Mouse (Mus musculus): ENCODE results near the gene Kcnh4.
A peak's percentile ranks its signal among the peaks of the same experiment; 100 is the strongest.

Kcnh4 gene

GRCm38 (mm10) chr11:100730477-100731205 lies 29.1 kb downstream of the Kcnh4 start:
- DNase-seq: no peak

DNA sequence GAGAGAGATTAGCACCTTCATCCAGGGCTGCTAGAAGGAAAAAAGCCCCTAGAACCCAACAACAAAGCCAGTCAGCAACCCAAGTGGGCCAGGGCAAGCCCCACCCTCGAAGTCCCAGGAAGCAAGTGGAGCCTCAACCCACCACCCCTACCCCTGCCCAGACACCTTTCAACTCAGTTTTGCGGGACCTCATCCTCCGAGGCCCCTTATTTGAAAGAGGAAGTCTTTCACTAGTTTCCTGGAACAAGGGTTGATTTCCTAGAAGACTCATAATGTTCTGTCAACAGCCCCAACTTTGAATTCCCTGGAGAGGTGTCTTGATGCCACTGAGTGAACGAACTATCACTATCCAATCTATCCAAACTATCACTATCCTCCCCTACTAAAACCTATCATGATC lies 29.8 kb downstream of the Kcnh4 start:
- DNase-seq: no peak

DNA sequence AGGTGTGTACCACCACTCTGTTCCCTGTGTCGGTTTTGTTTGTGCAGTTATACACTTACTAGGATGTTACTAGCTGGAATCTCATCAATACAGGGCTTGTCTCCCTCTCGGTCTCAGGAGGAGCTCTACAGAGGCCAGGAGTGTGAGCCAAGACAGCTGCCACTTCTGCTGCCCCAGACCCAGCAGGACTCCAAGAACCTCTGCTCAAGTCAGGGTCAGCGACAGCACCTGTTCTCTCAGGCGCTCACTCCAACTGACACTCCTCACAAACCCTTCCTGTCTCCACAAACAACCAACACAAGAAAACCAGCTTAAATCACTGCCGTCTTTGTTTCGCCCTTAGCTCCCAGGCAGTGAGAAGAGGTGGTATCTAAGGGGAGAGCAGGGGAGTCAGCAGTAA lies 31.1 kb downstream of the Kcnh4 start:
- no peak for DNase-seq

DNA sequence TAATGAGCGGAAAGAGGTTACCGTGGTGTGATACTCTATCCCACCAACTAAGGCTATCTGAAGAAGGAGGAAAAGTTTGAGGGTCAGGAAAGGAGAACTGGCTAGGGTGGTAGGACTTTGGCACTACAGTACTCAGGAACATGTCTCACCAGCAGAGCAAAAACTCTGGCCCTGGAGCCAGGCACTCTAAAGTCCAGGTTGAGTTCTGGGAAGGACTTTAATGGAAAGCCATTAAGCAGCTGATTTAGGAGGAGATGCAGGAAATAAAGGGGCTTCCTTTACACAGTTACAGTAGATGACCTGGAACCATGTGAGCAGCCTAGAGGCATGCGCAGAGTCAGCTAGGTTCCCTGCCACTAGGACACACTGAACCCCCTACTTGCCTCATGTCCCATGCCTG lies 32.5 kb downstream of the Kcnh4 start:
- no peak for DNase-seq

DNA sequence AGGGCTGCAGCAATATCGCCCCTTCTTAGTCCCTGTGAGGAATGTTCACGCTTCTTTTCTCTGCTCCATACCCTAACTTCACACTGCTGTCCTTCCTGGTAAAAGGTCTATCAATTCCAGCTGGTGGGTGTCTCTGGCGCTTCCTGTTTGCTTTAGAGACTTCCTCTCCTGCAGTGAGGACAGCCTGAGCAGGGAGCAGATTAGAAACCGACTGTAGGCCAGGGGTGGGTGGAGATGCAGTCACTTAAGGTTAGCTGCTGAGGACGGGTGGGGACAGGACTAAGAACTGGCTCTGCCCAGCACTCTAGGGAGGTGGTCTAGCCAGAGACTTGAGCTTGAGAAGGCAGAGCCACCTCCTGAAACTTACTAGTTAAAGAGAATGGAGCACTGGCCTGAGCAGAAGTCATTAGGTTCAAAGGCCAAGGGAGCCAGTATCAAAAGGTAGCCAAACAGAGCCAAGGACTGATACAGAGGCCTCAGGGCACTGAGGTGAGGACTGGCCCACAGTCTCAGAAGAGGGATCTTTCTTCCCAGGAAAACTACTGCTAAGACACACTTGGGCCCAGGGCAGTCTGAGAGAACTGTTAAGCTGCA lies 34.7 kb downstream of the Kcnh4 start:
- peak; percentile 58 to 72 for DNase-seq

GRCm38 (mm10) chr11:100722493-100723028 lies 37.2 kb downstream of the Kcnh4 start:
- no peak for DNase-seq

DNA sequence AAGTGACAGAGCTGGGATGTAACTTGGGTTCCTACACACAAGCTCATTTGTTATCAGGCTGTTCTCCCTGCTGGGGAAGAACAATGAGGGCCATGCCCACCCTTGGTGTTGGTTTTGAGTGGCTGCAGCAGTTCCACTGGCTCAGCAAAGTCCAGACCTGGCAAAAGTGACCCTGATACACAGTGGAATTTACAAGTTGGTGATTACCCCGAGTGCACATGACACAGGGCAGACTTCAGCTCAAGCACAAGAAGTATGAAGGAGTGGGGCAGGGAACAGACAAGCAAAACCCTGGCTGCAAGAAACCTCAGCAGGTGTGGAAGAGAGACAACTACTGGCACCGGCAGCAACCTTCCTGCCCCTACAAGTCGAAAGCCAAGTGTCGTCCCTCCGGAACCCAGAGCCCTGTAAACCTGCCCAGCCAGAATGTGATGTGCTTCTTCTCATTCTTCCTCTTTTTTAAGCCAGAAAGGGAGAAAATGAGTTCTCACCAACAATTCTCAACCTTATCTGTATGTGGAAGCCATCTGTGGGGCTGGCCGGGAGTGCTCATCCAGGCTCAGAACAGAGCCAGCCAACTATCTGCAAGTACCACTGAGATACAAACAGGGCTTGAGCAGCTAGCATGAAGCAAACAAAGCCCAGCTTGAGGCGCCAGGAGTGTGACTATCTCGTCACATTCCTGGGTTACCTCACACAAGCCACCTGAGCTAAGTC lies 37.8 kb downstream of the Kcnh4 start:
- no peak for DNase-seq

DNA sequence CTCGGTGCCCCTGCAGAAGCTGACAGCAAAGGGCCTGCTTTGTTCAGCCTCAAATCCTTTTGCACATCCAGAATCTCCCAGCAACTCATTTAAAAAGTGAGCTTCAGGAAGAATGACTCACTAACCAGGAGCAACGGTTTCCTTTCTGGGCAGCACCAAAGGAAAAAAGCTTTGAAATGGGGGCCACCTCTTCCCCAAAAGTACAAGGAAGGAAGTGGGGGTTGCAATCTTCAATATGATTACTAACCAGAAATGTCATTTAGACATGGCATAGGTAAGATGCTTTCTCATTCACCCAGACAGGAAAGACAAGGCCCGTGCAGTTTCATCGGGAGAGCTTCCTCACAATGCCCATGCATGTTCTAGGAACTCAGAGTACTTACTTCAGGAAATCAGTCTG lies 38.5 kb downstream of the Kcnh4 start:
- DNase-seq: no peak

DNA sequence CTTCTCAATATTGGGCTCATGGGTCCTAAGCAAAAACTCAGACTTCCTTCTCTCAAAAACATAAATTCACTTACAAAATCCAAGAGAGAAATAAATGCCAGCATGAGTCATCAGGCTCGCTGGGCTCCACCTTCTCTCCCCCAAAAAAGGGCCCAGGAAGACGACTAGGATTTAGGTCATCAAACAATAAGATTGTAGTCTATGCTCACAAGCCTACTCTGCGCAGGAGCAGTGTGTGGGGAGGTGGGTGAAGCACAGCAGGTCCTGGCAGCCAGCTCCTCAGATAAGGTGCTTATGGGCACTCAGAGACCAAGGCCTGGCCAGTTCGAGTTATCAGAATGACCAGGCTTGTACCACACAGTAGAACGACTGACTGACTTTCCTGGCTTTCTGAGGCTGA lies 39.4 kb downstream of the Kcnh4 start:
- no peak for DNase-seq

- DNase-seq: no peak
Observed at GRCm38 (mm10) chr11:100719893-100720292, 39.8 kb downstream of the Kcnh4 start.

DNA sequence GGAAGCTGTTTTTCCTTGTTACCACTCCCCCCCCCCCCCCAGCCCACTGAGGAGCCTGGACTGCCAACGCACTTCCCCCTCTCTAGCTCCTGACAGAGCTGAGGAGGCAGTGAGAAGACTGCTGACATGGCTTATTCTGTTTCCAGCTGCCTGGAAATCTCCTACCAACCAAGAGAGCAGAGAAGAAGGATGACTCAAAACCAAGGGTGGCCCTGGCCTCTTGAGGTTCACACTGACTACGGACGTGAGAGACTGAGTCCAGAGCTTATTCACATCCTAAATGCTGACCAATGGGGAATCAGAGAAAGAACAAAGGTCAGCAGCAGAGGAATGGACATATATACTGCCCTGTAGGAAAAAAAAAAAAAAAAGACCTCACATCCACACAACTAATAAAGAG lies 40.4 kb downstream of the Kcnh4 start:
- no peak for DNase-seq

DNA sequence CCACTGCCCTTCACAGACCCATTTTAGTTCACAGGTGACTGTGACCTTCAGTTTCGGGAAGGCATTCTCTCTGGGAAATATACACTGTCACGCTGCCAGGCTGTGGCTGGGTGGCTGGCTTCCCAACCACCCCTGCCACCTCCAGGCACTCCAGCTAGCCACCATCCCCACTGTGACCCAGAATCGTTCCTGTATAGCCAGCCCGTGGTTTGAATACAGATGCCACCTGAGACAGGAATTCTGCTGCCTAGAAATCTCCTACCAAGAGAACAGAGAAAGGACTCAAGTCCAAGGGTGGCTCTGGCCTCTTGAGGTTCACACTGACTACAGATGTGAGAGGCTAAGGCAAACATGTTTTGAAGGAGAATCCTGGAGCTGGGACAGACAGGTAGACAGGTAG lies 40.9 kb downstream of the Kcnh4 start:
- DNase-seq: no peak

- no peak for DNase-seq
Observed at GRCm38 (mm10) chr11:100718462-100718861, 41.3 kb downstream of the Kcnh4 start.

- DNase-seq: no peak
Observed at GRCm38 (mm10) chr11:100716649-100717048, 43.1 kb downstream of the Kcnh4 start.

DNA sequence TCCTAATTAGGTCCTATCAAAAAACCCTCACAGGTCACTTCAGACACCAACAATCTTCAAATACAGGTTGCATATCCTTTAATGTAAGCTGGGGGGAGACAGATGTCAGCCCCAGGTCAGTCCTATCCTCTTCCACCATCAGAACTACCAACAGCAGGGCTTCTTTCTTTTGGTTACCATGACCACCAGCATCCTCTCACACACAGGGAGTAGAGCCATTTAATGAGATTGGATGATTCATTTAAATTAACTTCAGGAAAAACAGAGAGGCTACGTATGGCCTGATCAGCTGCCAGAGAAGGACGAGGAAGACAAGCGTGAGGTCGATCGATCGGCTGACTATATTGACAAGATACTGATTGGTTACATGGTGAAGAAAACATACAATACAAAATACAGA lies 44.8 kb downstream of the Kcnh4 start:
- no peak for DNase-seq

GRCm38 (mm10) chr11:100714534-100714915 lies 45.2 kb downstream of the Kcnh4 start:
- peak; percentile 71 to 85 for DNase-seq

DNA sequence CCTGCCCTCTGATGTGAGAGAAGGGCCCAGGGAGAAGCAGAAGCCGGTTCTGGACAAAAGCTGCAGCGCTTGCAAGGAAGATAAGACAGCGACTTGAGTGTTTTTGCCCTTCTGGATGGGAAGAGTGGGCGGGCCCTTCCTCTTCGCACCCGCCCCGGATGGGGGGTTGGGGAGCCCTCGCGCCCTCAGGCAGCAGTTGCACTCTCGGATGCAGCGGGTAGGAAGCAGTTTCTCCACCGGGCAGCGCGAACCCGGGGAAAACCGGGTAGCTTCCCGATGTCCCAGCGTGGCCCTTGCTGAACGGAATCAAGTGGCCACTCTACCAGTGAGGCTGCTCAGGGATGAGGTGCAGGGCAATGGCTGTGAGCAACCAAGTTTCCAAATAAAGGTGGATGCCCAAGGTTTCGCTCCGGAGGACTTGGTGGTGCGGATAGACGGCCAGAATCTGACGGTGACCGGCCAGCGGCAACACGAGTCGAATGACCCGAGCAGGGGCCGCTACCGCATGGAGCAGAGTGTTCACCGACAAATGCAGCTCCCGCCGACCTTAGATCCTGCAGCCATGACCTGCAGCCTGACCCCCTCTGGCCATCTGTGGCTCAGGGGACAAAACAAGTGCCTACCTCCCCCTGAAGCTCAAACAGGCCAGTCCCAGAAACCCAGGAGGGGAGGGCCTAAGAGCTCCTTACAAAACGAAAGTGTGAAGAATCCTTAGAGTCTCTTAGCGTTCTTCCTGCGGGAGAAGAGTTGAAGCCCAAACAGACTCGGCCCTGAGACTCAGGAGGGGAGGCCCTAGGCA lies 45.8 kb downstream of the Kcnh4 start, which contains the start of gene Hspb9:
Hspb9 (plus strand) TSS at position 116 of the 799 bp plus-strand sequence.
- DNase-seq: peak; percentile 81 to 87

DNA sequence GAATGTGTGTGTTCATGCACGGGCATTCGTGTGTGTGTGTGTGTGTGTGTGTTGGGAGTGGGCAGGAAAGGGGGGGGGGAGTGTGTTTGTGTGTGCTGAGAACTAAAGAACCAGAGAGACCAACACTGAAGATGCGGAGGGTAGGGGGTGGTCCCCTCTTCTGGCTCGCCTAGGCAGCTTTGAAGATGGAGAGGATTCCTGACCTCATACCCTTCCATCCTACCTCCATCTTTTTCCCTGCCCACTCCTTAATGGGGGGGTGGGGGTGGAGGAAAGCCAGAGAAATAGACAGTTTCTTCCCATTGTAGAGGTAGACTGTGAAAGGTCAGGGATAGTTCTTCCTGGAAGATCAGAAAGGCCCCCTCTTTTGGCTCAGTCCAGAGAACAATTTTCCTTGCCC lies 46.6 kb downstream of the Kcnh4 start:
- no peak for DNase-seq

DNA sequence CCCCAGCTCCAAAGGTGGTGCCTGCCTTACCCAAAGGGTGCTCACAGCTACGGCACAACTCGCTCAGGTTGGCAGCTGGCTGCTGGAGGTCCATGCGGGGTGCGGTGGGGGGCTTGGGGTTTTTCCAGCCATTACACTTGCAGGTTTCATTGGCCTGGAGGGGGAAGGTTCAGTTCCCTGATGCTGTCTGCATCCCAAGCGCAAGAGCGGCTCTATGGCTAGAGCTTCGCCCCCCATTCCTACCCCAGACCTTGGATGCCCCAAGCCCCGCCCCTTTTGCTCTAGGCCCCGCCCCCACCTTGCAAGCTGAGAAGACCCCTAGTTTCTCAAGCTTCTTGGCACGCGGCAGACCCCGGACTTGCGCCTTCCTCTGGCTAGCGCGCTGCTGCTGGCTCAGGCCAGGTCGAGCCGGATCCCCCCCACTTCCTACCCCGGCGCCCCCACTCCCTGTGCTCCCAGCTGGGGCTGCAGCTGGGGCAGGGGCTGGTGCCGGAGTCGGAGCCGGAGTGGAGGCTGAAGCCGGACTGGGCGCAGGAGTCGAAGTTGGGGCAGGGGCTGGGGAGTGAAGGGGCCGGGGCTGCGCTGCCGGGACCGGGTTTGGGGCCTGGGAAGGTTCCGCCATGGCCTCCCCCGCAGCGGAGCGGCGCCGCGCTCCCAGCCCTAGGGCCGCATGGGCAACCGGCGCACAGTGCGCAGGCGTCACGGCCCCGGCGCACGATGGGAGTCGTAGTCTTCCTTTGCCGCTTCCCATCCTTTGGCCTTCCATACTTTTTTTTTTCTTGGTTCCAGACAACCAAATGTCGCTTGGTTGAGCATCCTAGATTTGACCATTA lies 47.7 kb downstream of the Kcnh4 start, which contains the start of gene Kat2a:
Kat2a (minus strand) TSS at position 683 of the 833 bp plus-strand sequence.
- DNase-seq: peak; percentile 87 to 92

- DNase-seq: no peak
Observed at GRCm38 (mm10) chr11:100710977-100711376, 48.8 kb downstream of the Kcnh4 start.

DNA sequence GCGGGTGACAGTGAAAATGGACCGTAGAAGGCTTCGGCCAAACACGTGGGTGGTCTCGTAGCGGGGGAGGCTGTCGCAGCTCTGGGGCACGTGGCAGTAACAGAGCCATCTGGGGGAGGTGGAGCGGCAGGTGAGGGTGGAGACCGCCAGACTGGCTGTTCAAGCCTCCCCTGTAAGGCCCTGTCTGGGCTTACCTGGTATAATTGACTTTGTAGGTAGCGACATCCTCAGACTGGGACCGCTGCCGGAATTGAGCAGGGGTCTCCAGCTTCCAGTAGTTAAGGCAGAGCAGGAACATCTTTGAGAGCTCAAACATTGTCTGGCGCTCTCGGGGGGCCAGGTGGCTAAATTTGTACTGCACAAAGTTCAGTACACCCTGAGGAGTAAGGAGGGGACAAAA lies 49.2 kb downstream of the Kcnh4 start:
- no peak for DNase-seq

Data from lung, postnatal 4 days (tissue).